Mouse (Mus musculus) T-helper 17 cell (primary cell): ENCODE results near the gene Cpt1c.

Source experiments
- in situ Hi-C, 2 experiments: fragments of 300-600 bp; cut with MboI, MseI; formaldehyde crosslinking; loops; 1 replicate in 1 of 2; 2 replicates in 1 of 2; pipeline ENCODE4 v1.15.1; 2025; ENCODE audit warnings: high pct_unique_total_duplicates in 2 of 2

Gene Cpt1c

GRCm38 (mm10) chr7:44929204-44930151 is 45.2 kb downstream of the Cpt1c start, which contains the start of gene Ap2a1:
TSS of gene Ap2a1 (minus strand) at chr7:44929496.
- in situ Hi-C loops = no loop called here

GRCm38 (mm10) chr7:44928570-44928969 is 46.1 kb downstream of the Cpt1c start:
- in situ Hi-C loops = no loop called here

DNA sequence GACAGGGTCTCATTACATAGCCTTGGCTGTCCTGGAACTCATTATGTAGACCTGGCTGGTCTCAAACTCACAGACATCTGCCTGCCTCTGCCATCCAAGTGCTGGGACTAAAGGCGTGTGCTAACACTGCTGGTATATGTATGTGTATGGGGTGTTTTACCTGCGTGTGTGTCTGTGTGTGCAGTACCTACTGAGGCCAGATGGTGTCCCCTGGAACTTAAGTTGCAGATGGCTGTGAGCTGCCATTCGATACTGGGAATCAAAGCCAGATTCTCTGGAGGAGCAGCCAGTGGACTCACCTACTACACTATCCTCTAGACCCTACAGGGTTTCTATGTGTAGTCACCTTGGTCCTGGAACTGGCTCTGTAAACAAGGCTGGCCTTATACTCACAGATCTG is 49.2 kb downstream of the Cpt1c start:
- in situ Hi-C loops = no loop called here

DNA sequence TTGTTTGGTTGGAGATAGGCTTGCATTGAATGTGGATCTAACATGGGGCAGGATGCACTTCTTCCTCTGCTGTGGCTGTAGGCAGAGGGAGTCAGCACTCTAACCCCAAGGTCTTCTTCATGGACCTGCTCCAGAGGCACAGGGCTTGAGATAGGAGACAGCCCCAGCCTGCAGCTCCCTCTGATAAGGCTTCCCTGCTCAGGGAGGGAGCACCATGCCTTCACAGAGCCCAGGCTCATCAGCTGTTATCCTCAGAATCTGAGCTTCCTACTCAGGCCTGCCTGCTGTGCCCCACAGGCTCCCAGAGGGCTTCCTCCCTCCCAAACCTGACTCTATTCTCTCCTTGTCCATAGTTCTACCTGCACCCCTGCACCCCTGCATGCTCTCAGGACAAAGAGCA is 52.1 kb downstream of the Cpt1c start:
- in situ Hi-C loops = no loop called here

DNA sequence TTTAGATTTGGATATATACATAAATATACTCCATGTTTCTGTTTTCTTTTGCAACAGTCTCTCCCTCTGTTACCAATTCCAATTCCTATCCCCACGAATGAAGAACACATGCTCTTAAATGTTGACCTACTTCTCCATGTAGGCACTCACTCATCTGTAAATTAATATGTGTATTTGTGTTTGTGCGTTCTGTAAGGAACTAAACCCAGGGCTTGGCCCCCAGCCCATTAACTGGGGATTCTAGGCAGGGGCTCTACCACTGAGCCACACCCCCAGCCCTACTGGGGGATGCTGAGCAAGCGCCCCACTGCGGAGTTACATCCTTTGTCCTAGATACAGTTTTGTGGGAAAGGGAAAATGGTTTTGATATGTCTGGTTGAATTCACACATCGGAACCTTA is 55.5 kb downstream of the Cpt1c start:
- in situ Hi-C loops = loop anchor here in 1 of 2 experiments (10.0 kb wide), 1 partner anchor 346 kb away; no protein-coding TSS in a partner anchor

- in situ Hi-C loops = loop anchor here in 1 of 2 experiments (10.0 kb wide), 1 partner anchor 347 kb away; no protein-coding TSS in a partner anchor
Measured at GRCm38 (mm10) chr7:44918219-44918618, 56.4 kb downstream of the Cpt1c start.

- in situ Hi-C loops = loop anchor here in 1 of 2 experiments (10.0 kb wide), 1 partner anchor 348 kb away; no protein-coding TSS in a partner anchor
Measured at GRCm38 (mm10) chr7:44916881-44917280, 57.8 kb downstream of the Cpt1c start.

GRCm38 (mm10) chr7:44916191-44916590 is 58.5 kb downstream of the Cpt1c start:
- in situ Hi-C loops = loop anchor here in 1 of 2 experiments (10.0 kb wide), 1 partner anchor 349 kb away; no protein-coding TSS in a partner anchor

GRCm38 (mm10) chr7:44915314-44915713 is 59.3 kb downstream of the Cpt1c start:
- in situ Hi-C loops = loop anchor here in 1 of 2 experiments (10.0 kb wide), 1 partner anchor 349 kb away; no protein-coding TSS in a partner anchor

DNA sequence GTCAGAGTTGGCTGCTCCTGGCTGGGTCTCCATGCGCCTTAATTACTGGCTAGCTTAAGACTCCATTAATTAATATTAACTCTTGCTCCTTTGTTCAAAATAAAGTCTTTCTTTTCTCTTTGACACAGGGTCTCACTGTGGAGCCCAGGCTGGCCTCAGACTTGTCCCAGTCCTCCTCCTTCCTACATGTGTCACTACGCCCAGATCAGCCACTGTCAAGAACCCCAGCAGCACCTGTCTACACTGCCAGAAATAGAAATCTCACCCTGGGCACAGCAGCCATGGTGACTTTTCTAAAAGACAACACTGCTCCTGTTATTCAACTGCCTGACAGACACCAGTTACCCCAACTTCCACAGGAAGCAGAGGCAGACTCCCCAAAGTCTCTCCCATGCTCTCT is 60.3 kb downstream of the Cpt1c start:
- in situ Hi-C loops = loop anchor here in 1 of 2 experiments (5.0 to 10.0 kb wide), 2 partner anchors 48 to 350 kb away; no protein-coding TSS in a partner anchor
